Mouse (Mus musculus): ENCODE measurements at regions not wholly inside any gene's neighbourhood (a gene's known extent, or its start where the extent isn't known, plus 50 kb on each side); places are given as distances from the start of the nearest gene placed in this dataset.

GRCm38 (mm10) chr3:143678186-143678585 is 526.8 kb downstream of the Lmo4 start:
- 52% methylated on average over 3 of the region's 3 CpGs for WGBS

GRCm38 (mm10) chr3:143674855-143675254 is 530.2 kb downstream of the Lmo4 start:
- TF ChIP-seq CTCF (IDR thresholded peaks at IDR 0.05; ENCODE audit: control insufficient read depth, insufficient read depth, low read length) (no peak), POLR2A (IDR thresholded peaks at IDR 0.05; ENCODE audit: borderline replicate concordance, control insufficient read depth, low read depth, low read length) (no peak)
- Histone ChIP-seq H3K27ac (ENCODE audit: control insufficient read depth, insufficient read depth, low read depth, low read length, poor library complexity) (no peak overlapping the region), H3K4me1 (ENCODE audit: control insufficient read depth, insufficient read depth, low read length) (no peaks in the 10 kb centered on the region), H3K4me3 (replicated peaks; ENCODE audit: control insufficient read depth, low read depth, low read length) (no peak overlapping the region)
- 36% methylated on average over 3 of the region's 3 CpGs for WGBS

More at GRCm38 (mm10) chr3:143678186-143678585, 526.8 kb downstream of the Lmo4 start:
- H3K4me3 ChIP-seq (replicated peaks; ENCODE audit: control insufficient read depth, low read depth, low read length): no peak overlapping the region
- no peaks in the 10 kb centered on the region for H3K4me1 ChIP-seq (ENCODE audit: control insufficient read depth, insufficient read depth, low read length)
- TF ChIP-seq CTCF (IDR thresholded peaks at IDR 0.05; ENCODE audit: control insufficient read depth, insufficient read depth, low read length) (no peak), POLR2A (IDR thresholded peaks at IDR 0.05; ENCODE audit: borderline replicate concordance, control insufficient read depth, low read depth, low read length) (no peak)
- H3K27ac ChIP-seq (ENCODE audit: control insufficient read depth, insufficient read depth, low read depth, low read length, poor library complexity): no peak overlapping the region

GRCm38 (mm10) chr3:143674446-143674845 is 530.6 kb downstream of the Lmo4 start:
- Histone ChIP-seq H3K4me1 (ENCODE audit: control insufficient read depth, insufficient read depth, low read length) (no peaks in the 10 kb centered on the region), H3K27ac (ENCODE audit: control insufficient read depth, insufficient read depth, low read depth, low read length, poor library complexity) (no peak overlapping the region), H3K4me3 (replicated peaks; ENCODE audit: control insufficient read depth, low read depth, low read length) (no peak overlapping the region)
- TF ChIP-seq POLR2A (IDR thresholded peaks at IDR 0.05; ENCODE audit: borderline replicate concordance, control insufficient read depth, low read depth, low read length) (no peak), CTCF (IDR thresholded peaks at IDR 0.05; ENCODE audit: control insufficient read depth, insufficient read depth, low read length) (no peak)
- WGBS: 32% methylated on average over 7 of the region's 7 CpGs

- H3K4me3 ChIP-seq (replicated peaks; ENCODE audit: control insufficient read depth, low read depth, low read length): no peak overlapping the region
Observed at GRCm38 (mm10) chr3:143662041-143662685, 542.9 kb downstream of the Lmo4 start.

GRCm38 (mm10) chr3:143659421-143659978 is 545.5 kb downstream of the Lmo4 start:
- TF ChIP-seq CTCF (IDR thresholded peaks at IDR 0.05; ENCODE audit: control insufficient read depth, insufficient read depth, low read length) (no peak), POLR2A (IDR thresholded peaks at IDR 0.05; ENCODE audit: borderline replicate concordance, control insufficient read depth, low read depth, low read length) (no peak)
- H3K4me1 ChIP-seq (ENCODE audit: control insufficient read depth, insufficient read depth, low read length): peaks cover 1% of the 10 kb centered on the region; the same call in 1 of the 2 replicates
- H3K27ac ChIP-seq (ENCODE audit: control insufficient read depth, insufficient read depth, low read depth, low read length, poor library complexity): no peak overlapping the region
- no peak overlapping the region for H3K4me3 ChIP-seq (replicated peaks; ENCODE audit: control insufficient read depth, low read depth, low read length)
- 66% methylated on average over 8 of the region's 8 CpGs for WGBS

More at GRCm38 (mm10) chr3:143662041-143662685, 542.9 kb downstream of the Lmo4 start:
- Histone ChIP-seq H3K27ac (ENCODE audit: control insufficient read depth, insufficient read depth, low read depth, low read length, poor library complexity) (no peak overlapping the region), H3K4me1 (ENCODE audit: control insufficient read depth, insufficient read depth, low read length) (peaks cover 1% of the 10 kb centered on the region; the same call in 1 of the 2 replicates)
- TF ChIP-seq POLR2A (IDR thresholded peaks at IDR 0.05; ENCODE audit: borderline replicate concordance, control insufficient read depth, low read depth, low read length) (no peak), CTCF (IDR thresholded peaks at IDR 0.05; ENCODE audit: control insufficient read depth, insufficient read depth, low read length) (no peak)
- 86% methylated on average over 5 of the region's 5 CpGs for WGBS

GRCm38 (mm10) chr3:143647237-143647636 is 557.8 kb downstream of the Lmo4 start:
- H3K27ac ChIP-seq (ENCODE audit: control insufficient read depth, insufficient read depth, low read depth, low read length, poor library complexity): peak overlapping the region; percentile 24; the same call in 1 of the 2 replicates
- peaks cover 1% of the 10 kb centered on the region; the same call in 1 of the 2 replicates for H3K4me1 ChIP-seq (ENCODE audit: control insufficient read depth, insufficient read depth, low read length)
- TF ChIP-seq POLR2A (IDR thresholded peaks at IDR 0.05; ENCODE audit: borderline replicate concordance, control insufficient read depth, low read depth, low read length) (no peak), CTCF (IDR thresholded peaks at IDR 0.05; ENCODE audit: control insufficient read depth, insufficient read depth, low read length) (no peak)
- WGBS: 37% methylated on average over 2 of the region's 2 CpGs
- H3K4me3 ChIP-seq (replicated peaks; ENCODE audit: control insufficient read depth, low read depth, low read length): peak overlapping the region; percentile 14

- TF ChIP-seq POLR2A (IDR thresholded peaks at IDR 0.05; ENCODE audit: borderline replicate concordance, control insufficient read depth, low read depth, low read length): no peak
- no peak for TF ChIP-seq CTCF (IDR thresholded peaks at IDR 0.05; ENCODE audit: control insufficient read depth, insufficient read depth, low read length)
- peak overlapping the region; percentile 14 for H3K4me3 ChIP-seq (replicated peaks; ENCODE audit: control insufficient read depth, low read depth, low read length)
- 4% methylated on average over 7 of the region's 7 CpGs for WGBS
- peak overlapping the region; percentile 41; the same call in 1 of the 2 replicates for H3K27ac ChIP-seq (ENCODE audit: control insufficient read depth, insufficient read depth, low read depth, low read length, poor library complexity)
- peaks cover 1% of the 10 kb centered on the region; the same call in 1 of the 2 replicates for H3K4me1 ChIP-seq (ENCODE audit: control insufficient read depth, insufficient read depth, low read length)
Observed at GRCm38 (mm10) chr3:143646836-143647235, 558.2 kb downstream of the Lmo4 start.

- TF ChIP-seq POLR2A (IDR thresholded peaks at IDR 0.05; ENCODE audit: borderline replicate concordance, control insufficient read depth, low read depth, low read length): no peak
- no peak for TF ChIP-seq CTCF (IDR thresholded peaks at IDR 0.05; ENCODE audit: control insufficient read depth, insufficient read depth, low read length)
- Histone ChIP-seq H3K4me3 (replicated peaks; ENCODE audit: control insufficient read depth, low read depth, low read length) (no peak overlapping the region), H3K4me1 (ENCODE audit: control insufficient read depth, insufficient read depth, low read length) (no peaks in the 10 kb centered on the region), H3K27ac (ENCODE audit: control insufficient read depth, insufficient read depth, low read depth, low read length, poor library complexity) (no peak overlapping the region)
- WGBS: 70% methylated on average over 2 of the region's 2 CpGs
Observed at GRCm38 (mm10) chr3:143633036-143633435, 572.0 kb downstream of the Lmo4 start.
